Mouse (Mus musculus) liver, postnatal 0 days (tissue): ENCODE data around the gene Ciz1. TPM values are rescaled to one million over a fixed set of nuclear protein-coding genes. Genes with fewer than 3 reads are reported as not detected.

Experiments
- ATAC-seq: fragments of 200-750 bp; cut with Nextera tagmentation; 2 replicates; pipeline ENCODE4 v1.8.0; 2017; ENCODE audit warnings: mild to moderate bottlenecking, moderate library complexity
- DNase-seq: peaks from one replicate; pipeline ENCODE4 v3.0.0-alpha.2; 2016
- H3K27ac ChIP-seq: fragments of 300-500 bp; sonication (generic); 2 replicates; pipeline ENCODE4 v1.5.1; 2014; ENCODE audit warnings: antibody characterized with exemption, moderate library complexity, mild to moderate bottlenecking, low read depth
- H3K27me3 ChIP-seq: fragments of 300-500 bp; sonication (generic); 2 replicates; pipeline ENCODE4 v1.6.1; 2014; ENCODE audit warnings: low read length, control low read depth, mixed read lengths; ENCODE audit not compliant: insufficient read depth
- H3K36me3 ChIP-seq: fragments of 300-500 bp; sonication (generic); replicated peaks from 2 replicates; pipeline ENCODE4 v1.6.1; 2014; ENCODE audit warnings: mild to moderate bottlenecking, control low read depth, low read length, moderate library complexity, mixed read lengths; ENCODE audit not compliant: insufficient read depth
- H3K4me1 ChIP-seq: fragments of 300-500 bp; sonication (generic); 2 replicates; pipeline ENCODE4 v1.6.1; 2014; ENCODE audit warnings: antibody characterized with exemption, mild to moderate bottlenecking, control low read depth; ENCODE audit not compliant: insufficient read depth
- H3K4me2 ChIP-seq: fragments of 300-500 bp; sonication (generic); 2 replicates; pipeline ENCODE4 v1.6.1; 2014; ENCODE audit warnings: low read depth, mild to moderate bottlenecking, low read length, moderate library complexity, mixed read lengths
- H3K4me3 ChIP-seq: fragments of 300-500 bp; sonication (generic); 2 replicates; pipeline ENCODE4 v1.5.1; 2014; ENCODE audit warnings: low read depth, low read length
- H3K9ac ChIP-seq: fragments of 300-500 bp; sonication (generic); replicated peaks from 2 replicates; pipeline ENCODE4 v1.6.1; 2014; ENCODE audit warnings: mild to moderate bottlenecking, moderate library complexity
- H3K9me3 ChIP-seq: fragments of 300-500 bp; sonication (generic); 2 replicates; pipeline ENCODE4 v1.6.1; 2016; ENCODE audit warnings: mild to moderate bottlenecking, control low read depth, low read length, mixed read lengths
- CTCF ChIP-seq: sonication (generic); IDR thresholded peaks from 2 replicates; pipeline ENCODE4 v1.5.1; 2016; ENCODE audit warnings: antibody characterized with exemption, low read depth
- EP300 ChIP-seq: IDR thresholded peaks from 2 replicates; pipeline ENCODE4 v1.6.1; 2016; ENCODE audit warnings: antibody characterized with exemption, low read depth, mild to moderate bottlenecking
- WGBS: fragments of 180-500 bp; shearing (Covaris S2); extraction: QIAGEN DNeasy Blood & Tissue Kit; methylation state at CpG from one replicate; pipeline ENCODE4 v1.1.7; 2014; ENCODE audit not compliant: insufficient replicate concordance; 5-methylcytosine and 5-hydroxymethylcytosine counted together
- polyA plus RNA-seq: library from polyadenylated mRNA; unstranded; fragments of >200 nt; fragmentation: Nextera tagmentation; extraction: Ambion mirVana; gene quantifications from 2 replicates; pipeline ENCODE4 v1.2.1, GENCODE M21; 2015

Gene Ciz1
- polyA plus RNA-seq, 1 experiment from 2014 or later = 9.0 TPM

- H3K4me2 ChIP-seq = no peak overlapping the region
- DNase-seq (no peak), ATAC-seq (no peak)
- no peaks in the 10 kb centered on the region for H3K4me1 ChIP-seq
- H3K4me3 ChIP-seq = no peak overlapping the region
- H3K9me3 ChIP-seq = no peaks in the 10 kb centered on the region
- TF ChIP-seq CTCF (no peak), EP300 (no peak)
- H3K27ac ChIP-seq = no peak overlapping the region
- WGBS = 38% methylated on average over 26 of the region's 26 CpGs
- no peaks in the 10 kb centered on the region for H3K27me3 ChIP-seq
- no peak overlapping the region for H3K9ac ChIP-seq
- H3K36me3 ChIP-seq = no peaks in the 10 kb centered on the region
Observed at GRCm38 (mm10) chr2:32339912-32340642, 12.1 kb upstream of the Ciz1 start.

- no peaks in the 10 kb centered on the region for H3K4me1 ChIP-seq
- no peak overlapping the region for H3K4me2 ChIP-seq
- no peak for DNase-seq
- no peak for ATAC-seq
- H3K27me3 ChIP-seq = no peaks in the 10 kb centered on the region
- no peaks in the 10 kb centered on the region for H3K36me3 ChIP-seq
- H3K4me3 ChIP-seq = no peak overlapping the region
- WGBS = 75% methylated on average over 13 of the region's 13 CpGs
- H3K9ac ChIP-seq = no peak overlapping the region
- TF ChIP-seq CTCF = no peak
- no peak for TF ChIP-seq EP300
- H3K27ac ChIP-seq = no peak overlapping the region
- no peaks in the 10 kb centered on the region for H3K9me3 ChIP-seq
Observed at GRCm38 (mm10) chr2:32340836-32341633, 11.1 kb upstream of the Ciz1 start.

- H3K36me3 ChIP-seq = no peaks in the 10 kb centered on the region
- no peaks in the 10 kb centered on the region for H3K27me3 ChIP-seq
- 73% methylated on average over 4 of the region's 4 CpGs for WGBS
- TF ChIP-seq EP300 (no peak), CTCF (no peak)
- no peak overlapping the region for H3K4me2 ChIP-seq
- no peak overlapping the region for H3K9ac ChIP-seq
- H3K27ac ChIP-seq = no peak overlapping the region
- no peak overlapping the region for H3K4me3 ChIP-seq
- ATAC-seq (no peak), DNase-seq (no peak)
- no peaks in the 10 kb centered on the region for H3K4me1 ChIP-seq
- H3K9me3 ChIP-seq = no peaks in the 10 kb centered on the region
Observed at GRCm38 (mm10) chr2:32341634-32341939, 10.5 kb upstream of the Ciz1 start.

GRCm38 (mm10) chr2:32342039-32342438, 10.1 kb upstream of the Ciz1 start:
- Histone ChIP-seq H3K36me3 (no peaks in the 10 kb centered on the region), H3K27me3 (no peaks in the 10 kb centered on the region), H3K9me3 (no peaks in the 10 kb centered on the region), H3K27ac (no peak overlapping the region), H3K4me1 (no peaks in the 10 kb centered on the region), H3K4me2 (no peak overlapping the region), H3K4me3 (no peak overlapping the region), H3K9ac (no peak overlapping the region)
- WGBS = 75% methylated on average over 4 of the region's 4 CpGs
- ATAC-seq (no peak), DNase-seq (no peak)
- TF ChIP-seq CTCF (no peak), EP300 (no peak)

- no peaks in the 10 kb centered on the region for H3K4me1 ChIP-seq
- 68% methylated on average over 6 of the region's 6 CpGs for WGBS
- H3K4me2 ChIP-seq = no peak overlapping the region
- H3K9me3 ChIP-seq = no peaks in the 10 kb centered on the region
- DNase-seq (no peak), ATAC-seq (no peak)
- TF ChIP-seq CTCF = no peak
- no peak for TF ChIP-seq EP300
- no peaks in the 10 kb centered on the region for H3K27me3 ChIP-seq
- H3K27ac ChIP-seq = no peak overlapping the region
- H3K9ac ChIP-seq = no peak overlapping the region
- no peak overlapping the region for H3K4me3 ChIP-seq
- H3K36me3 ChIP-seq = no peaks in the 10 kb centered on the region
Observed at GRCm38 (mm10) chr2:32342539-32343350, 9.4 kb upstream of the Ciz1 start.

GRCm38 (mm10) chr2:32343351-32343671, 8.8 kb upstream of the Ciz1 start:
- Histone ChIP-seq H3K9ac (no peak overlapping the region), H3K9me3 (no peaks in the 10 kb centered on the region), H3K4me3 (no peak overlapping the region), H3K27me3 (no peaks in the 10 kb centered on the region), H3K27ac (no peak overlapping the region), H3K36me3 (no peaks in the 10 kb centered on the region), H3K4me1 (no peaks in the 10 kb centered on the region), H3K4me2 (no peak overlapping the region)
- DNase-seq = no peak
- no peak for TF ChIP-seq CTCF
- TF ChIP-seq EP300 = no peak
- no peak for ATAC-seq
- WGBS = 89% methylated on average over 2 of the region's 2 CpGs
